Mouse (Mus musculus): ENCODE measurements at regions not wholly inside any gene's neighbourhood (a gene's known extent, or its start where the extent isn't known, plus 50 kb on each side); places are given as distances from the start of the nearest gene placed in this dataset.

DNA sequence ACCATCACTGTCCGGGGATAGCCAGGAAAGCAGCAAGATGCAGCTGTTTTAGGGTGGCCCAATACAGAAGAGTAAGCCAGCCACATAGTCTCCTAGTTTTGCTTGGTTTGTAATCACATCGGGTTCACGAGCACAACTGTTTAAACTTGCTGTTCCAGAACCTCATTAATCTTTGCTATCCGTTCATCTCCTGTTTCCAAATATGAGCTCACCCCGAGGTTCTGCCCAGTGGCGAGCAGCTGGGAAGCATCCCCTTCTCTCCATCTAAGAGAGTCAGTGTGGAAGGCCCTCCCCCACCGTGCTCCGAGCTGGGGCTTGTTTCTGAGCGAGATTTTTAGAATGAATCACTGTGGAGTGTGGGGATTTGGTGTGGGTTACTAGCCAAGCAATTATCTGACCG, 183.5 kb downstream of the Phlda1 start:
- no peak for DNase-seq (ENCODE audit: extremely low spot score in 1 of 2, low spot score in 1 of 2)

GRCm38 (mm10) chr10:111693762-111694161, 187.7 kb downstream of the Phlda1 start:
- no peak for DNase-seq (ENCODE audit: extremely low spot score in 1 of 2, low spot score in 1 of 2)

DNA sequence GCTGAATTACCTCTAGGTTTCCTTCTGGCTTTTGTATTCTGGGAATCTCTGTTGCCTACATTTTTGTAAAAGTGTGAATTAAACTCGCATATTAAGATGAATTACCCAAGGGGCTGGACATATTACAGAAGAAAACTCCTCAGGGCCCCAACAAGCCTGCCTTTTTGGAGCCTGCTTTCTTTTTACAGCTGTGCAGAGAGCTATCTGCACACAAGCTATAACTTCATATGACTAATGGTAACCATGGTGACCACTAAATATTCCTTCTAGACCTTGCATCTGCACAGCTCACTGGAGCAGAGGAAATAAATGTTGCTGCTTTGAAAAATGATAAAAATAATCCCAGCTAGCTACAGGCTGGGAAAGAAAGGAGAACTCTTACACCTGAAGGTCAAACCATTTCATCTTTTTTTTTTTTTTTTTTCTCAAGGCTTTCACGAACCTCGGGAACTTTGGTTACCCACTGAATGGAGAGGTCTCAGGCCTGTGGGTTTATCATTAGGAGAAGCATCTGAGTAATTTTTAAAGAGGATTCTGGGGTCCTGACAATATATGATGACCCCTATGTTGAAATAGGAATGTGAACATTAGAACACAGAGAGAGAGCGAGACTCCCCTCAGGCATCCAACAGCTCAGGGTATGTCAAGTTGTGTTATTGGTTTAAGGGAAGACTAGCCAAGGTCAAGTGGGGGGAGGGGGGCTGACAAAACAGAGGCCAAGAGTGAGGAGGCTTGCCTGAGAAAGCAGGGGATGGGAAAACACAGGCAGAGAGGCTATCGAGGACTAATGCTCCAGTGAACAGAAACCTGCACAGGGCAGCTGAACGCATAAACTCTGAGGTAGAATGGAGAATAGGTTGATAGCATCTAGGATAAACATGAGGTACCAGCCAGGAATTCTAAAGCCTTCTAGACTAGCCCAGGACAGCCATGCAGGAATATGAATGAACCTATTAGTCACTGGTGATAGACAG, 188.4 kb downstream of the Phlda1 start:
- peak in 1 of 2 experiments; percentile 48 for DNase-seq (ENCODE audit: extremely low spot score in 1 of 2, low spot score in 1 of 2)

GRCm38 (mm10) chr10:111695918-111696760, 190.1 kb downstream of the Phlda1 start:
- no peak for DNase-seq (ENCODE audit: extremely low spot score in 1 of 2, low spot score in 1 of 2)

DNA sequence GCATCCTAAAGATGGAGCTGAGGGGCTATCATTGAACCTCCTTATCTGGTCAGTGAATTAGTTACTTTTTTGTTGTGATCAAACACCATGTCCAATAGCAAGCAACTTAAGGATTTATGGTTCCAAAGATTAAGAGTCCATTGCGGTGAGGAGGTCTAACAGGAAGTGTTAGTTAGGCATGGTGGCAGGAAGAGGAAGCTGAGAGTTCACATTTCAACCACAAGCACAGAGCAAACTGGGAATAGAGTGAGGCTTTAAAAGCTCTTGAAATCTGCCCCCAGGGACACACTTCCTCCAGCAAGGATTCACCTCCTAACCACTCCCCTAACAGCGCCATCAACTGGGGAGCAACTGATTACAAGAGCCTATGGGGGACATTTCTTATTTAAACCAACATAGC, 190.9 kb downstream of the Phlda1 start:
- DNase-seq (ENCODE audit: extremely low spot score in 1 of 2, low spot score in 1 of 2) = no peak

GRCm38 (mm10) chr10:111699557-111700508, 193.7 kb downstream of the Phlda1 start:
- DNase-seq (ENCODE audit: extremely low spot score in 1 of 2, low spot score in 1 of 2) = peak; percentile 28 to 53

DNA sequence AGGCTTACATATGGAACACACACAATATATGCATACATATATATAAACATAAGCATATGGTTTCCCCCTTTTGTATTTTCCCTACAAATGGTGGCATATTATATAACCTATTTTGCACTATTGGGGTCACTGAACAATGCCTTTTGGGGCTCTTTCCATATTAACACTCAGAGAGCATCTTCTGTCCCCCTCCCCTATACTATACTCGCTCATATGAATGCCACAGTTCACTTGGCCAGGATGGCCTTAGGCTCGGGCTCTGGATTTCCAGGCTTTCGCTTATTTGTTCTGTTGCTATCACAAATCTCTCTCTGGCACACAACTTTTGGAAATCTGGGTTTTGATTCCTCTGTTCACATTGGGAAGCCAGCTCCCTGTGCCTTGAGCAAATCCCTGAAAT, 194.5 kb downstream of the Phlda1 start:
- DNase-seq (ENCODE audit: extremely low spot score in 1 of 2, low spot score in 1 of 2) = no peak

- no peak for DNase-seq (ENCODE audit: extremely low spot score in 1 of 2, low spot score in 1 of 2)
Observed at GRCm38 (mm10) chr10:111701138-111701537, 195.1 kb downstream of the Phlda1 start.

GRCm38 (mm10) chr10:111702435-111702834, 196.3 kb downstream of the Phlda1 start:
- DNase-seq (ENCODE audit: extremely low spot score in 1 of 2, low spot score in 1 of 2) = no peak

DNA sequence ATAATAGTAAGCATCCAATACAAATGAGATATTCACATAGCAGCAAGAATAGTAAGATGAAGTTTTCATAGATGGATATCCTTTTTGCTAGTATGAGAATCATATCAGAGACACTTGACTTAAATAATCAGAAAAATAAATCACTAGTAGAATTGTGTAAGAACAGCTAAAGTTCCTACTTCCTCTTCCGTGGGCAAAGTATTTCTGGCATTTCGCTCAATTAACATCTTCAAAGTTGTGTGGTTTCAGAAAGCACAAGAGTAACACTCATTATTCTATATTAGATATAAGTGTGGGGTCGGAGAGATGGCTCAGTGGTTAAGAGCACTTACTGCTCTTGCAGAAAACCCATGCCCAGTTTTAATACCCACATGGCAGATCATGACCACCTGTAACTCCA, 197.4 kb downstream of the Phlda1 start:
- DNase-seq (ENCODE audit: extremely low spot score in 1 of 2, low spot score in 1 of 2) = no peak

DNA sequence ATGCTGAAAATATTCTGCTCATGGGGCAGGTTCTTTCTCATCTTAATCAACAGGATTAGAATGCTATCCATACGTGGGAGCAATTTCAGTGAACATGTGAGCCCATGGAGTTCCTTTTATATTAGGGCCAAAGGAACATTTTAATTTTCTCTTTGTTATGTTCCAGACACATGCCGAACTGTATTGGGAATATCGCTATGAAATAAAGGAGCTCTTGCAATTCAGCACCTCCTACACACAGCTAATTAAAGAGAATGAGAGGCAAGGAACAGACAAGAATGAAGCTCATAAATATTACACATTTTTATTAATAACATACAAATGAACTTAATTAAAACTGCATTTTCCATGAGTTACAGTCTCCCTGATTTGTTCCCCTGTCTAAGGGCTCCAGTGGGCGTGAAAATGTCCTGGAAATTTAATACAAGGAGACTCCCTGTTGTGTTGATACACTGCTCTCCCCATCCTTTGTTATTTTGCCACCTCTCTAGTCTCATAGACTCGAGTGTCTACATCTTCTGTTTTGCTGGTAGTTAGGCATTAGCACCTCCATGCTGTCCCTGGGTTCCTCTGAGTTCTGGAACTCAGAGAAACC, 205.5 kb downstream of the Phlda1 start:
- no peak for DNase-seq (ENCODE audit: extremely low spot score in 1 of 2, low spot score in 1 of 2)

DNA sequence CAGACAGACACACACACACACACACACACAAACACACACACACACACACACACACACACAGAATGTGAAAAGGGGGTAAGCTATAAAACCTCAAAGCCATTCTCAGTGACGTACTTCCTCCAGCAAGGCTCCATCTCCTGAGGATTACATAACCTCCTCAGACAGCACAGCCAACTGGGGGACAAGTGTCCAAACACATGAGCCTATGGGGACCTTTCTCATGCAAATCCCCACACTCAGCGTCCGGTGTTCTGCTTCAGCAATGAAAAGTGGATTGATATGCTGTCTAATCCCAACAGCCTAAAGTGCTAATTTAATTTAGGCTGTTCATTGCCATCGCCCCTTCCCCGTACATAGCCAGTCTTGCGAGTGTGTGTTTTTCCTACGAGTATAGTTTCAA, 206.9 kb downstream of the Phlda1 start:
- no peak for DNase-seq (ENCODE audit: extremely low spot score in 1 of 2, low spot score in 1 of 2)

DNA sequence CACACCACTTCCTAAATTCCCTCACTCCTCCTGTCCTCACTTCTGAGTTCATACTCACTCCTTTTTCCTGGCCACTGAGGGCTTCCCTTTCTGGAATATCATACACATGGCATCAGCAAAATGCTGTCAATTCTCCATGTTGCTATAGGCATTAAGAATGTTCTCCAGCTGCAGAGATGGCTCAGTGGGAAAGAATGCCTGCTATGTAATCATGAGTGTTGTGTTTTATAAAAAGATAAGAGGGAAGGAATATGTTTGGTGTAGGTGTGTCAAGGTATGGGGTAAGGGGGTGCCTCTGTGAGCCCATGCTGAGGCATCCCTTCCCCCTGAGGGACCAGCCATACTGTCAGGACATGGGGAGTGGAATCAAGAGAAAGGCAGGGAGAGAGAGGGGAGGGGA, 207.6 kb downstream of the Phlda1 start:
- DNase-seq (ENCODE audit: extremely low spot score in 1 of 2, low spot score in 1 of 2) = no peak

GRCm38 (mm10) chr10:111715172-111715571, 209.1 kb downstream of the Phlda1 start:
- no peak for DNase-seq (ENCODE audit: extremely low spot score in 1 of 2, low spot score in 1 of 2)

DNA sequence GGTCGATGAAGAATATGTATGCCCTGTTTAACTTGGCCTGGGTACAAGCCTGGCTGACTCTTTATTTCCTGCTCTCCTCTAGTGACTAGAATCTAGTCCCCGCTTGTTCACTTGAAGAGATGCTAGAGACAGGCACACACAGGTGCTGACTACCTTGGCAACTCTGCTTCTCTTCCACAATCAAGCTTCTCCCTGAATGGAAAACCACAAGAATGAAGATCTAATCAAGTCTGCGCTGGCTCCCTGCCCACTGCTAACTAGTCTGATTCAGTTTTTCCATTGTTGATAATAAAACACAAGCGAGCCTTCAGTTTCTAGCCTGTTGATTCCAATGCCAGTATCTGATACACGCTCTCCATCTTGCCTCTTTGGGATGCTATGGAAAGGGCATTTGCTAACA, 213.5 kb downstream of the Phlda1 start:
- no peak for DNase-seq (ENCODE audit: extremely low spot score in 1 of 2, low spot score in 1 of 2)

DNA sequence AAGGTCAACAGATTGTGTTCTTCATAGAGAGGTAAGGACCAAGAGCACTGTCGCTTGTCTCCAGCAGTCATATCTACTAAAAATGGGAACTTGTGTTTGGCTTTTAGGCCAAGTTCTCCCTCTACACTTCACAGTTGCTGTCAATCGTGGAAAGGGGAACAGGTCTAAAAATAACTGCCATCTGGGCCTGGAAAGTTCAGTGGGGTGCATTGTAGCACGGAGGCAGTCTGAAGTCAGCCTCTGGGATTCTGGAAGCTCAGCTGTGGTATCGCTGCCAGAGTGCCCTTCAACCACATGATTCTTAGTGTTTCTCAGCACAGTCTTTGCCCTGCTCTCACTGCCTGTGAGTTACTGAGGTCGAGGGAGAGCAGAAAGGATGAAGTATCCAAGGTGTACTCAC, 215.0 kb downstream of the Phlda1 start:
- no peak for DNase-seq (ENCODE audit: extremely low spot score in 1 of 2, low spot score in 1 of 2)

DNA sequence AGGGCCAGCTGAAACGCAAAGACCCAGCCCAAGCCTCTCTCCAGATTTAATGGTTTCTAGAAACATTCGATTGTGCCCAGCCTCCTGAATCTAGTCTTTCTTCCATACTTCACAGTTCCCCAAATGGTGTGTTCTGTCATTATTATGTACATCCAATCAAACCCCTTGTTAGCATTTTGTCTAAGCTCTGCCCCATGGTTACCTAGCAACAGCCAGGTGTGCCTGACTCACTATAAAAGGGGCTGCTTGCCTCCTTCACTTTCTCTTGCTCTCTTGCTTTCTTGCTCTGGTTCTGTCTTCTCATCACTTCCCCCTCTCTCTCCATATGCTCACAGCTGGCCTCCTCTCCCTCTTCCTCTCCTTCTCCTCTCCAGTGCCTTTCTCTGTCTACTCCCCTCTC, 217.8 kb downstream of the Phlda1 start:
- DNase-seq (ENCODE audit: extremely low spot score in 1 of 2, low spot score in 1 of 2) = no peak

DNA sequence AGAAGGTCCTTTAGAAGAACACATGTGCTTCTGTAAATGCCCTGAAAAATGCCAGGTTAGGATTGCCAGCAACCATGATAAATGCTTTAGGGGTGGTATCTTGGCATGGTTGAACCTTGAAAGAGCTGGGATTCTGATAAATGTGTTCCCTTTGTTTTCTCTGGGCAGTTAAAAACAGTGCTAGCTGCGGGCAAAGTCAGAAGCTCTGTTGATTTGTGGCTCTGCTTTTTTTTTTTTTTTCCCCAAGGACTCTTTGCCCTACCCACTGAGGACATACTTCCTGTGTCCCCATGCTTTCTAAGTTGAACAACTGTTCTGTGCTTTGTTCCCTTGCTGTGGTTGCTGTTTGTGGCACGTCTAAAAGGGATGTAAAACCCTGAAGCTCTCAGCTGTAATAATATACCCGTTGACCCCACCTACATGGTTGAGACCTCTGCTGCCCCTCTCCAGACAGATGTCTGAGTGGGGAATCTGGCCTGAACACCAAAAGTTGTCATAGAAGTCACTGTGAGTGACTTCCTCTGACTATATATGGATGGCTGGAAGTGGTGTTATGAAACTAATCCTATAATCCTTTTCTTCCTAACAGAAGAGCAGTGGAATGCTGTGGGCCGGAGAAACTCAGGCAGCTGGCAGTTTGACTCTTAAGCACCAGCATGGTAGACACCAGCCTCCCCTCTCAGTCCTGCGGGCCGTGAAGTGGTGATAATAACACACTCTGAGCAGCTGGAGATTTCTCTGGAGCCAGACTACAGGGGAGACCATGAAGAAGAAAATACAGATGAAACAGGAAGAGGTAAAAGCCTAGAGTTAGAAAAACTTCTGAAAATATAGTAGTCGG, 218.7 kb downstream of the Phlda1 start:
- no peak for DNase-seq (ENCODE audit: extremely low spot score in 1 of 2, low spot score in 1 of 2)

GRCm38 (mm10) chr10:111736026-111736425, 229.9 kb downstream of the Phlda1 start:
- DNase-seq (ENCODE audit: extremely low spot score in 1 of 2, low spot score in 1 of 2) = no peak
